Mouse (Mus musculus) cortical plate, adult 2 months (tissue): ENCODE measurements around the gene Lyrm4.

ENCODE experiments used
- CTCF ChIP-seq: fragments of 200-500 bp; IDR thresholded peaks from 2 replicates; pipeline ENCODE4 v1.5.1; 2011; ENCODE audit warnings: mild to moderate bottlenecking, control low read depth, low read length; ENCODE audit not compliant: insufficient read depth; ENCODE audit errors: extremely low read depth
- POLR2A ChIP-seq: fragments of 200-500 bp; IDR thresholded peaks from 2 replicates; pipeline ENCODE4 v1.6.1; 2011; ENCODE audit warnings: mild to moderate bottlenecking, low read length, control low read depth; ENCODE audit not compliant: insufficient read depth; ENCODE audit errors: extremely low read depth

GRCm38 (mm10) chr13:36156340-36156931 lies 39.1 kb upstream of the Lyrm4 start:
- TF ChIP-seq POLR2A (no peak), CTCF (no peak)
